Mouse (Mus musculus): ENCODE measurements around the gene Wdr31. TPM values are rescaled to one million over a fixed set of nuclear protein-coding genes. Genes with fewer than 3 reads are reported as not detected.

Gene Wdr31
- polyA plus RNA-seq, 1 experiment = 1.0 TPM

GRCm38 (mm10) chr4:62492682-62493081, 22.0 kb upstream of the Wdr31 start:
- no peak overlapping the region for H3K4me3 ChIP-seq (replicated peaks; ENCODE audit: control insufficient read depth, low read depth, low read length)
- TF ChIP-seq CTCF (IDR thresholded peaks at IDR 0.05; ENCODE audit: control insufficient read depth, insufficient read depth, low read length) (no peak), POLR2A (IDR thresholded peaks at IDR 0.05; ENCODE audit: borderline replicate concordance, control insufficient read depth, low read depth, low read length) (no peak)
- WGBS = 81% methylated on average over 2 of the region's 2 CpGs

GRCm38 (mm10) chr4:62487914-62488313, 17.2 kb upstream of the Wdr31 start:
- H3K4me1 ChIP-seq (ENCODE audit: control insufficient read depth, insufficient read depth, low read length) = peaks cover 1% of the 10 kb centered on the region; the same call in 1 of the 2 replicates
- WGBS = 92% methylated on average over 2 of the region's 2 CpGs
- TF ChIP-seq CTCF (IDR thresholded peaks at IDR 0.05; ENCODE audit: control insufficient read depth, insufficient read depth, low read length) (no peak), POLR2A (IDR thresholded peaks at IDR 0.05; ENCODE audit: borderline replicate concordance, control insufficient read depth, low read depth, low read length) (no peak)
- H3K27ac ChIP-seq (ENCODE audit: control insufficient read depth, insufficient read depth, low read depth, low read length, poor library complexity) = no peak overlapping the region
- no peak overlapping the region for H3K4me3 ChIP-seq (replicated peaks; ENCODE audit: control insufficient read depth, low read depth, low read length)

More at GRCm38 (mm10) chr4:62492682-62493081, 22.0 kb upstream of the Wdr31 start:
- H3K27ac ChIP-seq (ENCODE audit: control insufficient read depth, insufficient read depth, low read depth, low read length, poor library complexity) = no peak overlapping the region
- H3K4me1 ChIP-seq (ENCODE audit: control insufficient read depth, insufficient read depth, low read length) = no peaks in the 10 kb centered on the region; the same call in 1 of the 2 replicates

- no peak for TF ChIP-seq POLR2A (IDR thresholded peaks at IDR 0.05; ENCODE audit: borderline replicate concordance, control insufficient read depth, low read depth, low read length)
- TF ChIP-seq CTCF (IDR thresholded peaks at IDR 0.05; ENCODE audit: control insufficient read depth, insufficient read depth, low read length) = no peak
- 88% methylated on average over 5 of the region's 5 CpGs for WGBS
These were observed 16.5 kb upstream of the Wdr31 start for GRCm38 (mm10) chr4:62487172-62487571.

GRCm38 (mm10) chr4:62486162-62486696, 15.5 kb upstream of the Wdr31 start:
- WGBS = 92% methylated on average over 15 of the region's 15 CpGs
- TF ChIP-seq POLR2A (IDR thresholded peaks at IDR 0.05; ENCODE audit: borderline replicate concordance, control insufficient read depth, low read depth, low read length) (no peak), CTCF (IDR thresholded peaks at IDR 0.05; ENCODE audit: control insufficient read depth, insufficient read depth, low read length) (no peak)
- Histone ChIP-seq H3K4me1 (ENCODE audit: control insufficient read depth, insufficient read depth, low read length) (peaks cover 1% of the 10 kb centered on the region; the same call in 1 of the 2 replicates), H3K4me3 (replicated peaks; ENCODE audit: control insufficient read depth, low read depth, low read length) (no peak overlapping the region), H3K27ac (ENCODE audit: control insufficient read depth, insufficient read depth, low read depth, low read length, poor library complexity) (no peak overlapping the region)

More at GRCm38 (mm10) chr4:62487172-62487571, 16.5 kb upstream of the Wdr31 start:
- no peak overlapping the region for H3K4me3 ChIP-seq (replicated peaks; ENCODE audit: control insufficient read depth, low read depth, low read length)
- H3K4me1 ChIP-seq (ENCODE audit: control insufficient read depth, insufficient read depth, low read length) = peaks cover 1% of the 10 kb centered on the region; the same call in 1 of the 2 replicates
- no peak overlapping the region for H3K27ac ChIP-seq (ENCODE audit: control insufficient read depth, insufficient read depth, low read depth, low read length, poor library complexity)

GRCm38 (mm10) chr4:62485450-62486161, 14.9 kb upstream of the Wdr31 start:
- 60% methylated on average over 8 of the region's 8 CpGs for WGBS
- TF ChIP-seq POLR2A (IDR thresholded peaks at IDR 0.05; ENCODE audit: borderline replicate concordance, control insufficient read depth, low read depth, low read length) = no peak
- TF ChIP-seq CTCF (IDR thresholded peaks at IDR 0.05; ENCODE audit: control insufficient read depth, insufficient read depth, low read length) = no peak
- Histone ChIP-seq H3K4me1 (ENCODE audit: control insufficient read depth, insufficient read depth, low read length) (peaks cover 1% of the 10 kb centered on the region; the same call in 1 of the 2 replicates), H3K27ac (ENCODE audit: control insufficient read depth, insufficient read depth, low read depth, low read length, poor library complexity) (no peak overlapping the region), H3K4me3 (replicated peaks; ENCODE audit: control insufficient read depth, low read depth, low read length) (no peak overlapping the region)

- no peak for TF ChIP-seq POLR2A (IDR thresholded peaks at IDR 0.05; ENCODE audit: borderline replicate concordance, control insufficient read depth, low read depth, low read length)
- no peak for TF ChIP-seq CTCF (IDR thresholded peaks at IDR 0.05; ENCODE audit: control insufficient read depth, insufficient read depth, low read length)
- H3K27ac ChIP-seq (ENCODE audit: control insufficient read depth, insufficient read depth, low read depth, low read length, poor library complexity) = no peak overlapping the region
- 28% methylated on average over 3 of the region's 3 CpGs for WGBS
- no peak overlapping the region for H3K4me3 ChIP-seq (replicated peaks; ENCODE audit: control insufficient read depth, low read depth, low read length)
- peaks cover 1% of the 10 kb centered on the region; the same call in 1 of the 2 replicates for H3K4me1 ChIP-seq (ENCODE audit: control insufficient read depth, insufficient read depth, low read length)
These were observed 14.2 kb upstream of the Wdr31 start for GRCm38 (mm10) chr4:62484928-62485327.

GRCm38 (mm10) chr4:62480709-62481605, 10.3 kb upstream of the Wdr31 start:
- Histone ChIP-seq H3K4me3 (replicated peaks; ENCODE audit: control insufficient read depth, low read depth, low read length) (no peak overlapping the region), H3K27ac (ENCODE audit: control insufficient read depth, insufficient read depth, low read depth, low read length, poor library complexity) (0 out of 2 replicates have a peak overlapping the region, but pooled peaks have one; percentile 30), H3K4me1 (ENCODE audit: control insufficient read depth, insufficient read depth, low read length) (0 out of 2 replicates have a peak, but pooled peaks cover 1% of the 10 kb centered on the region)
- 4% methylated on average over 10 of the region's 10 CpGs for WGBS
- TF ChIP-seq CTCF (IDR thresholded peaks at IDR 0.05; ENCODE audit: control insufficient read depth, insufficient read depth, low read length) (no peak), POLR2A (IDR thresholded peaks at IDR 0.05; ENCODE audit: borderline replicate concordance, control insufficient read depth, low read depth, low read length) (no peak)
